Mouse (Mus musculus): ENCODE measurements around the gene Gpr61.

The Gpr61 gene

DNA sequence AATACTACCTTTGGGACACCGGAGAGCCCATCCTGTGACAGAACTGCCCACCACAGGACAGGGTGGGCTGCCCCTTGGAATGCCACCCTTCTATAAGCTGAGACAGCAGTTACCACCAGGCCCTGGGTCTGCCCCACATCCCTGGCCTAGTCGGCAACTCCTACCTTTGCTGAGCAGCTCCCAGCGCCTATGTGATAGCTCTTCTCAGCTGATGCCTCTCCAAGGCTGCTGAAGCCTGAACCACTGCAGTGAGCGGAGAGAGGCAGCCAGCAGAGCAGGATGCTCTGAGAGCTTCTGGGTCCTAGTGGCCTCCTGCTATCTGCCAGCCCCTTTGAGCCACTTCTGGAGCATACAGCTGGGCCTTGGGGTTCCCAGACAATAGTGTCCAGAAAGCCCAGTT is at the start of gene Gpr61:
Gene Gpr61, minus strand, starts transcription at position 227 of the 400 bp plus-strand sequence.
- DNase-seq (ENCODE audit: low read depth, low spot score): no peak

DNA sequence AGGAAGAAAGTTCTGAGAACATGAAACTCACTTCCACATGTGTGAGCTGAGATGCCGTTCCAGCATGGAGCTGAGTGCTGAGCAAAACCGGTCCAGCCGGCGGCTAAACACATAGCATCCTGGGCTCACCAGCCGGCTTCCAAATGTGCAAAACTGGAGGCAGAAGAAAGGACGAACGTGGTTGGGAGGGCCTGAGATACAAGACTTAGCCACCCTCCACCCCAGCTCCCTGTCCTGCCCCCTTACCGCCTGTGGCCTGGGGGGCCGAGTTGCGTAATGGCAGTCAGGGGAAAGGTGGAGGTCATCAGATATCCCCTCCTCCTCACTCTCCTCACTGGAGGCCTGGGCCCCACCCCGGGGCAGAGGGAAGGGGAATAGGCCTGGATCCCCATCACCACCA is 49.8 kb upstream of the Gpr61 start:
- DNase-seq (ENCODE audit: low read depth, low spot score): no peak

DNA sequence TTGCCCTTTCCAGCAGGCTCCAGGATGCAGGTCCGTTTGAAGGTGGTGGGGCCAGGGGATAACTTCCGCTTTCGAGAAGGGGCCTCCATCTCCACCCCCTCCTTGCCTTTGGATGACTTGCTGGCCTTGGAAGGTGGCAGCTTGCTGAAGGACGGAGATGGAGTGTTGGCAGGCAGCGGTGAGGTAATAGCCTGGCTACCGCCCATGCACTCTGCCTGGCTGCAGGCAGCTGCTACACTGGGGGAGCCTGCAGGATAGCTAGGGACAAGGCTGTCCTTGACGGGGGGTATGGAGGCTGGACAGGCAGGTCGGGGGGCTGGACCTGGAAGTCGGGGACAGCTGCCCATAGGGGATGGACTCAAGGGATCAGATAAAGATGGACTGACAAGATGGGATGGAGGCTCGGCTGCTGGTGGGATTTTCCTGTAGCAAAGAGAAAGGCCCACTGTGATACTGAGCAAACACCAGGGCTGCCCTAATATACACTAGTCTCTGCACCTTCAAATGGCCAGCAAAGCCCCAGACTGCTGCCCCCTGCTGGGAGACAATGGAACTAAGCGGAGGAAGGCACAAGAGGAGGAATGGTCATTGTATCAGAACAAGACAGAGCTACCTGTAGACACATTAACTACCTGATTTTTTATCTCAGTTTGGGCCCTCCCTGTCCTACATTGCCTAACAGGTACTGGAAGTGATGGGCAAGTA is 49.1 kb upstream of the Gpr61 start:
- peak; percentile 72 for DNase-seq (ENCODE audit: low read depth, low spot score)

DNA sequence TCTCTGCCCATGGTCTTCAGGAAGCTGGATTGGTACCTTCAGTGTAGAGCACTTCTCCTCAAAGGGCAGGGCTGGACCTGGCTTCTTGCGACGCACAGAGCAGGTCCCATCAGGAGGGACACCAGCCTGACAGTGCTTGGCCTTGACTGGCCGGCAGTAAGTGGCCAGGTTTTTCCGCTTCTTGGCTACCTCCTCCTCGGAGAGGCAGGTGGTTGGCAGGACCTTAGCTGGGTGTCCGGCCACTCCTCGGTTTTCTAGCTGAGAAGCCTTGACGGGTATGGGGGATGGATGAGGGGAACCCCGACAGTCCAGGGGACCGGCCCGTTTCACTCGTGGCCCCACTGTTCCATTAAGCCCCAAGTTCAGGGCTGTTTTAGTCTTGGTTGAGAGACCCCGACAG is 48.5 kb upstream of the Gpr61 start:
- DNase-seq (ENCODE audit: low read depth, low spot score): no peak

DNA sequence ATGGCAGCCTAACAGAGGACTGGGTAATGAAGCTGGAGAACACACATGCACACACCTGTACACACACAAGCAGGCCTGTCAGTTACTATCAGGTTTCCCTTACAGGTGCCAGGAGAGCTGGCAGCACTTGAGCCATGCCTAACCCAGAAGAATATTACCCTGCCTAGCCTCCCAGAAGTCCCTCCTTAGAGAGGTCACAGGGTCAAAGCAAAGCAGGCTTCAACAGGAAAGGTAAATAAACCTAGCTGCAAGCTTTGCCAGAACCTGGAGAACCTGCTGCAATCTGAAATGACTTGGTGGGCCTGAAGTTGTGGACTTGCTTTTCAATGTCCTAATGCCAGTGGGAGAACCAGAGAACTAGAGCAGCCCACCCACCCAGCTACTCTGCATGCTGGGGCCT is 47.8 kb upstream of the Gpr61 start:
- DNase-seq (ENCODE audit: low read depth, low spot score): no peak

DNA sequence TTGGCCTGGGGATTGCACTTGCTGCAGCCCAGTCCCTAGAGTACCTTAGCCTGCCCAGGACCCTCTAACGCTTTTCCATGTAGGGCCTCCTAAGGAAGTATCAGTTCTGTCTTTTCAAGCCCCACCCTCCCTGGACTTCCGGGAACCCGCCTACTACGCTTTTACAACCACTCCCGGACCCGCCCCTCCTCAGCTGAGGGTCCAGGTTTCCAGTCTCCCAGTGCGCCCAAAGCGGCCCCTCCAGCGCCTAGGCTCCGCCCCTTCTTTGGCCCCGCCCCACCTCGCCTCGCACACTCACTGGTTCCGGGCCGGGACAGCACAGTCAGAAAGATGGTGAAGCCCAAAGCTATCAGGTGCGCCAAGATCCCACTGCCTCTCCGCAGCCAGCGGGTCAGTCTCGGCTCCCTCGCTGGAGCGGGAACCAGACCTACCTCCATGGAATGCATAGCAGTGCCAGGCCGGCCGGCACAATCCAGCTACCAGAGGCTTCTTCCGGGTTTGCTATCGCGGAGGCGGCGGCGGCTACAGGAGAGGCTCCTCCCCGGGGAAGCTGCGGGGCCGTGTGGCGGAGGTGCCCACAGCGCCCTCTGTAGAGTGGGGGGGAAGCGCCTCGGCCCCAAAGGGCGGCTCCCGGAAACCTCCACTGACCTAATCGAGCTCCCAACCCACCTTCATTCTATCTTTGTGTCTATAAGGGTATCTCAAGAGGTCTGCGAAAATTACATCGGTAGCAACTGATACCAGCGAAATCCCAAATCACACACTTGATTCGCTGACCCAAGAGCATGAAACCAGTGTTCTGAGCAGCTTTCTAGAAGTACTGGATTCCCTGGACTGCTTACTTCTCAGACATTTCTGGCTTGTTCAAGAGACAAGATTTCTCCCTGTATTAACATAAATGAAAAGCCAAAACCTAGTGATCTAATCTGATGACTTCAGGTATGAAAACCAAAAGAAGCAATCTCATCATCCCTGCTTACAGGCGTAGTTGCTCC is 45.9 kb upstream of the Gpr61 start, which contains the start of gene Cyb561d1:
Gene Cyb561d1, minus strand, starts transcription at position 884 of the 995 bp plus-strand sequence.
- peak; percentile 90 for DNase-seq (ENCODE audit: low read depth, low spot score)

DNA sequence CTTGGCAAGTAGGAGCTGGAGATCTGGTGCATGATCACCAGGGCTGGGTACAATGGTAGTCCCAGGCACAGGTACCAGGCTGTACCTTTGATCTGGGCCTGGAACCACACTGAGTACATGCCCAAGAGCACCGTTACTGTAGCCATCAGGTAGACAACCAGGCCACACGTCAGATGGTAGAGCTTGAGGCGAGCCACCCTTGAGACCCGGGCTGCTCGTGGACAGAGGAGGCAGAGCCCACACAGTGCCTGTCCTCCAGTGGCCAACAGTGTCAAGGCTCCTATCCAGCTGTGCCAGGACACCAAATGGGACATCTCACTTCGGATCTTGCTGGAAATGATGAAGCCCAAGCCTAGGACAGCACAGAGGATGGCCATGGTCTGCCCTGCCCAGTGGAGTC is 44.5 kb upstream of the Gpr61 start:
- DNase-seq (ENCODE audit: low read depth, low spot score): no peak

DNA sequence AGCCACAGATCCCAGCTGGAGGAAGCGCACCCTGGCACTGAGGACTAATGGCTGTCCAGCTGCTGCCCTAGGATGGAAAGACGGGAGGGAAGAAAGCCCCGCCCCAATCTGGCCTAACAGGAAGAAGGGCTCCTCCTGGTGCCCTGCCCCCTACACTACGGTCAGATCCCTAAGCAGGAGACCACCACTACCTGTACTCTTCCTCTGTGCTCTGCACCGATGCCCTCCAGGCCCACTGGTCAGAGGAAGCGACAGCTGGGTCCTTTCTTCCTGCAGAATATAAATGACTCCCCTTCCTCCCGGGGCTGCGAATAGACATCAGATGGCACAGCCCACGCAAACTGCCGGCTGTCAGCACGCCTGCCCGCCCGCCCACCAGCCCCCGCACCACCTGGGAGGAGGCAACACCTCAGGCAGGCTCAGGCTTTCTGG is 42.4 kb upstream of the Gpr61 start:
- DNase-seq (ENCODE audit: low read depth, low spot score): peak; percentile 62

DNA sequence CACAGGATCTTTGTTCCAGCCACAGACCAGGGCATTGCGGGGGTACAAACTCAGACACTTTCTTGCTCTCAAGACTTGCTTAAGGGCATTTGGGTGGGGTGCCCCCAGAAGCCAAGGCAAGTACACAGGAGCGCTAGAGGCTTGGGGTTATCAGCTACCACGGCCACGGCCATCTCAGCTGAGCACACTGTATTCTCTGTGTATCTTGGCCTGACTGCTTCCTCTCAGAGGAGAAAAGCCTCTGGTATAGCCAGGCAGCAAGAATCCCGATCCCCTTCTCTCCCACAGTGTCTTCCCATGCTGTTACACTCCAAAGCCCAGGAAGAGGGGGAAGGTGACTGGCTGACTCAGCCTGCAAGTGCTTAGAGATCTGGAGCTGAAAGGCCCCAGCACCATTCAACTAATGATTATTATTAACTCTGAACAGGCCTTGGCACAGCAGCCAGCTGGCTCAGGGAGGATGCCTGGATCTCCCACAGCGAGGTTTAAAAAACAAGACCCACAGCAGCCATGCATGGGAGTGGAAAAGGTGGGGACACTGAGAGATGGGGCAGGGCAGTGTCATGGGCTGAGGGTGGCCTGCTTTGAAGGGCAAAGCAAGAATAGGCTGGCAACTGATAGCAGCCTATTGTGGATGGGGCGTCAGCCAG is 41.4 kb upstream of the Gpr61 start:
- no peak for DNase-seq (ENCODE audit: low read depth, low spot score)

DNA sequence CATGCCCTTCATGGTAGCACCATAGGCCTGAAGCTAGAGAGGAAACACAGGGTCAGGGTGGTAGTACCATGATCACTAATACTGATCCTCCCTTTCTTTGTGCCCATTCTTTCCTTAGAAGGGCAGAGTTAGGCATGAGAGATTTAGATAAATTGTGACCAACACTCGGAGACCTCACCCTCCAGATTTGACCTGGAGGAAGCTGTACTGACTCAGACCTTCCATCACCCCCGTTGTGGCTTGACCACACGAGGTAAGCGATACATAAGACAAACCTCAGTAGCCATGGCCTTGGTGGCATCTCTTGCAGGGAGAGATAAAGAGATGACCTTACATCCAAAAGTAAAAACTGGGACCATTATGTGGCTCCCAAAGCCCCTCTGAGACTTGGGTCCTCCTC is 40.6 kb upstream of the Gpr61 start:
- no peak for DNase-seq (ENCODE audit: low read depth, low spot score)

DNA sequence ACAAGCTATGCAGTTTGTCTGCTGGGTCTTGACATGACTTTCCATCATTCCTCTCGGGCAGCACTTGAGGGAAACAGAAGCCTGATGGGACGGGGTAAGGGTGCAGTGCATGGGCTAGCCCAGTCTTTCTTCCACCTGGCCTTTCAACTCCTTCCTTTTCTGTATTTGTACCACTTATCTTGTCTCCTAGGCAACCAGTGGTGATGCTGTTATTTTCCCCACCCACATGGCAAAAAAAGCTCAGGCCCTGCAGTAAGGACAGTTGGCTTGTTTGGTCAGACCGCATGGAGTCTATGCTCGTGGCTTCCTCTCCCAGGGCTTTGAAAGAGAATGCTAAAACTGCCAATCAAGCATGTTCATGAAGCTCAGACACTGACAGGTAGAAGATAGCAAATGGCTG is 39.0 kb upstream of the Gpr61 start:
- no peak for DNase-seq (ENCODE audit: low read depth, low spot score)

DNA sequence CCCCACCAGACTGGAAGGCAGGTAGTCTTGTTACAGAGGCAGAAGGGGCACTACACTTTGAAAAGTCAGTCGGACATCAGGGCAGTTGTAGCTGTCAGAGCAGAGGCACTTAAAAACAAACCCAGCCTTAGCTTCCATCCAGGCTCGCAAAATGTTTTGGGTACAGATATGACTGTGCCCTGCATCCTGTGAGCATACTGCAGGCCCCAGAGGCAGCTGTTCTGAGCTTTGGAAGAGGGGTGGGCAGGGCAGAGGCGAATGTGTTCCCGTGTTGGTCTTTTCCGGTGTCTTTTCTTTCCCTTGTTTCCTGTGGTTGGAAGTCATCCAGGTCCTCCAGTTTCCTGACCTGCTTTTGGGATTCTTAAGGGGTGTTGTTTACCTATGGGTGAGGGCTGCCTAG is 35.2 kb upstream of the Gpr61 start:
- no peak for DNase-seq (ENCODE audit: low read depth, low spot score)

DNA sequence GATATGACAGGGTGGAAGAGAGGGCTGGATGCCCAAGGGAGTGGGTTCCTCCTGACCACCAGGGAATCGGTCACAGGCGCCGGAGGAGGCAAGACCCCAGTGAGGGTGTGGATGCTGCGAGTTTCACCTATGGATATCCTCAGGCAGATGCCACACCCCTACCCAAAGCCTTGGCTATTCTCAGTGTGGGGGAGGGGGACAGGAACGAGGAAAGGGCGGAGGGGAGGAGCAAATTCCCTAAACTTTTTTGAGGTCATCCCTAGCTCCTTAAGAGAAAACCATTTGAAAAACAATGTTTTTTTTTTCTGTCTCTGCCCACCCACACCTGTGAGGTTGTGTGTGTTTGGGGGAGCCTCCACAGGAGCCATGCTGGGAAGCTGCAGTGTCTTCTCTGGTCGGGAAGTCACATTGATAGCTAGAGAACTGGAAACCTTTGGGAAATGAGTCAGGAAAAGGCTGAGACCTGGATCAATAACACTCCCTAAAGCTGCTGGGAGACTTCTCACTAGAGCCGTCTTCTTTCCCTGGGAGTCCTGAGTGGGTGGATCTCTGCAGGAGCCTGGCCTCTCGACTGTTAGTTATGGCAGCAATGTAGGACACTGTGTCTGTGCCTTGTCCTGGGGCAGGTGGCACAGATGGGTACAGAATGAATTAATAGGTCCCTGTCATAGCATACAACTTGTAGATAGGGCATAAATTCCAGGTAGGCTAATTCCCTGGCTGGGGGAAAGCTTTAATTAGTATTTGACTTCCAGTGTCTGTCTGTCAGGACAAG is 34.2 kb upstream of the Gpr61 start:
- DNase-seq (ENCODE audit: low read depth, low spot score): no peak

DNA sequence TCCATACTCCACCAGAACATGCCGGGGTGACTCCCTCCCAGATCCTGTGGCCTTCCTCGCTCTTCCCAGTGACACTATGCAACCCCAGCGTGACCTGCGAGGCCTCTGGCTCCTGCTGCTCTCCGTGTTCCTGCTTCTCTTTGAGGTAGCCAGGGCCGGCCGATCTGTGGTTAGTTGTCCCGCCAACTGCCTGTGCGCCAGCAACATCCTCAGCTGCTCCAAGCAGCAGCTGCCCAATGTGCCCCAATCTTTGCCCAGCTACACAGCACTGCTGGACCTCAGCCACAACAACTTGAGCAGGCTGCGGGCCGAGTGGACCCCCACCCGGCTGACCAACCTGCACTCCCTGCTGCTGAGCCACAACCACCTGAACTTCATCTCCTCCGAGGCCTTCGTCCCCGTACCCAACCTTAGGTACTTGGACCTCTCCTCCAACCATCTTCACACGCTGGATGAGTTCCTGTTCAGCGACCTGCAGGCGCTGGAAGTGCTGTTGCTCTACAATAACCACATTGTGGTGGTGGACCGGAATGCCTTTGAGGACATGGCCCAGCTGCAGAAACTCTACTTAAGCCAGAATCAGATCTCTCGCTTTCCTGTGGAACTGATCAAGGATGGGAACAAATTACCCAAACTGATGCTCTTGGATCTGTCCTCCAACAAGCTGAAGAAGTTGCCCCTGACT is 32.6 kb upstream of the Gpr61 start:
- DNase-seq (ENCODE audit: low read depth, low spot score): no peak

DNA sequence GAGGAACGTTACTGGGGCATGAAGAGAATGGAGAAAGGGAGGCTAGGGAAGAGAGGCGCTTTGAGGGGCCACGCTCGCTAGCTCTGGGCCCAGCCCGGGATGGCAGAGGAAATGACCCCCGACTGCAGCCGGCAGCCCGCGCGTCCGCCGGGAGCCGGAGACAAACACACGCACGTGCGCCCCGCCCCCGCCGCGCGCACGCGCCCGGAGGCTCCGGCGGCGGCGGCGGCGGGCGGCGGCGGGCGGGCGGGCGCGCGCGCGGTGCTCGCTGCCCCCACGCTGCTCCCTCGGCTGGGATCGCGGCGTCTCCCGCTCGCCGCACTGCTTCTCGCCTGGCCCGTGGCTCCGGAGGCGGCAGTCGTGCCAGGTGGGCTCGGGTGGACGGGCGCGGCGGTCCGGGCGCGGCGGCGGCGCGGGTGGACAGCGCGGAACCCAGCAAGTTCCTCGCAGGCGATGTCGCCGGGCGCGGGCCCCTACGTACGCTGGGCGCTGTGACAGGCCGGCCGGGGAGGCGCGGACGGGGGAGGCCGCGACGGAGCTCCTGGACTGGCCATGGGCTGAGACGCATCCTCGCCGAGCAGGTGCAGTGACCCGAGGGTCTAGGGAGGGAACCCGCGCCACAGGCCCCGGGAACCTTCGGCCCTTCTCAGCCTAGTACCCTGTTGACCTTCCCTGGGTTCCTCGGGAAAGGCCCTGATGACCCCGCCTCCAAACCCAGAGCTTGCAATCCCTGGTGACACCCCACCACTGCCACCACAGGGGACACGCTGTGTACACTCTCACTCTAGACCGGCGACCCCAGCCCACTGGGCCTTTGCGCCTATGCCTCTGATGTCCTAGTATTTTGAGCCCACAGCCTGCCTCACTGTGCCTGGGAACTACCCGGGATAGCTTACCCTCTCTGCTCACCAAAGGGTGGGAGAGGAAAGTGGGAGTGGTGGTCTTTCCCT is 31.7 kb upstream of the Gpr61 start, which contains the start of gene Amigo1:
Gene Amigo1, plus strand, starts transcription at position 238 of the 950 bp plus-strand sequence.
- DNase-seq (ENCODE audit: low read depth, low spot score): peak; percentile 61

DNA sequence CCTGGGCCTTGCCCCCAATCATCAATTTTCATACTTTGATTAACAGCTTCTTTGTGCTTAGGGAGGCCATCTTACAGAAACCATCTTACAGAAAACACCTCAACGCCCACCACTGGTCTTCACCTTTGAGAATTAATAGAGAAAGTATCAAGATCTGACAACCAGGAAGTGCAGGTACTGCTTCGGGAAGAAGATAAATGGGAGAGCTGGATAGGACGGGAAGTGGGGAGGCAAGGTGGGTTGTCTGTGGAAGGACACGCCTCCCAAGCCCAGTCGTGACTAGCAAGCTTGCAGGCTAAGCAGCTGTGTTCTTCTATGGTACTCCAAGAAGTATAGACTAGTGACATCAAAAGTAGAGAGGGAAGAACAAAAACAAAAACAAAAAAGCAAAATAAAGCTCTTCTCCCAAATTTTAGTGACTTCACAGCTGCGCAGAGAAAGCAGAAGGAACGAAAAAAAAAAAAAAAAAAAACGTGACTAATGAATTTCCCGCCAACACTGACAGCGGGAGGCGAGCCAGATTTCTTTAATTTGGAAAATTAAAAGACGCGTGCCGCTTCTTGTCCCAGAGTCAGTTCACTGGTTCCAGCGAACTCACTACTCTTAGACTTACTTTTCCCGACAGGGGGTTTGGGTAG is 30.9 kb upstream of the Gpr61 start:
- no peak for DNase-seq (ENCODE audit: low read depth, low spot score)

DNA sequence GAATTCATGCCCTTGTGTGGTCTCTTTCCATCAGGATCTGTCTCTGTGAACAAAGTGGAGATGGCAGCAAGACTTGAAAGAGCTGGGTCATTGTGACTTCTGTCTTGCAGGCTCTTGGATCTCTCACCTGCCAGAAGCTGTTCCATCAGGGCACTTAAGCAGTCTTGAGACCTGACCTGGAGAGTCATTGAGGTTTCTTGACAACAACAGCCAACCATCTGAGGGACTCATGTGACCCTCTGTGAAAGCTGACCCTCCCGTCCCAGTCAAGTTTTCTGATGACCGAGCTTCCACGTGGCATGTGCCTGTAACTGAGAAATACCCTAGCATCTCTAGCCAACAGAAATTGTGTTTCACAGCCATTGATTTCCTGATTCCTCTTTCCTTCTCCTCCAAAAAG is 30.1 kb upstream of the Gpr61 start:
- DNase-seq (ENCODE audit: low read depth, low spot score): no peak

DNA sequence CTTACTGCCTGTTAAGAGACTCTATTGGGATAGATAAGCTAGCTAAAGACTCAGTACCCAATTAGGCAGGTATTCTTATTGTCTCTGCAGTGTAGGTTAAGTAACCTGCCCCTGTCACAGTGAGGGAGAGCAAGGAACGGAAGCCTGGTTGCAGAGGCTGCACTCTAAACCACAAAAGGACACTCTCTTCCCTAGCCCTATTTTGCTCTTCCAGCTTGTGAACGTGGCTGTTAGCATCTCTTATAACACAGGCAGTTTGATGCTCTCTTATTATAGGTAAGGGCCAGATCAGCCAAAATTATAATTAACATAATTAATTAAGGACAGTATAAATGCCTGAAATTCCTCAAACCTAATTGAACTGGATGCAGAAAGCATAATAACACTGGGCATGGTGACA is 25.8 kb upstream of the Gpr61 start:
- no peak for DNase-seq (ENCODE audit: low read depth, low spot score)
